Mouse (Mus musculus): ENCODE results near the gene Cnot6. TPM values are rescaled to one million over a fixed set of nuclear protein-coding genes. Genes with fewer than 3 reads are reported as not detected.

Gene Cnot6
- polyA plus RNA-seq (2015; fragmentation: Nextera tagmentation; extraction: Ambion mirVana): 22.6 and 30.7 TPM in 2 replicates

DNA sequence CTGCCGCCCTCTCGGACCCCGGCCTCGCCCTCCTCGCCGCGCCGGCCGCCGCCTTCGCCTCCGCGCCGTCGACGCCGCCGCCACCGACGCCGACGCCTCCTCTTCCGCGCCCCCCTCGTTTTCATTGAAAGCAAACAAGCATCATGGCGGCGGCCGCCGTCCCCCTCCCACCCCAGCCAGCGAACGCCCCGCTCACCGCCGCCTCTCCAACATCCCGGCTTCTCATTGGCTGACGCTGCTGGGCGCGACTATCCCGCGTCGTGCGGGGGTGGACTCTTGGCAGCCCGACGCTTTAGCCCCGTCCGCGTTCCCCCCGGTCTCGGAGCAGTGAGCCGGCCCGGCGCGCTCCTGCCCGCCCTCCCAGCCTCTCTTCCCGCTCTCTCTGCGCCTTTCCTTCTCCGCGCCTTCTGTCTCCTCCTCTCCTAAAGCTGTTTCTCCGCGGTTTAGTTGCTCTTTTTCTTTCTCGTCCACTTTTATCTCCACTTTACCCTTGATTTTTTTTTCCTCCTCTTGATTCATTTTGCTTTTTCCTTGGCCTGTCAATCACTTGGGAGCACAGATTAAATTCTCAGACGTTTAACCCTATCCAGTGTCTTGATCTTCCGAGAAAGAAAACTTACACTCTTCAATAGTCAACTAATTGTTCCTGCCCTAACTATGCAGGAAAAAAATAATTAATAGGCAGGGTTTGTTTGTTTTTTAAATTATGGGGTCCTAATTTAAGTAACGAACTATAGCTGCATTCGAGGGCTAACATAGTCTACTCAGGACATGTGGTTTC is at the start of gene Cnot6:
TSS of gene Cnot6 (minus strand) at position 169 of the 781 bp plus-strand sequence.

DNA sequence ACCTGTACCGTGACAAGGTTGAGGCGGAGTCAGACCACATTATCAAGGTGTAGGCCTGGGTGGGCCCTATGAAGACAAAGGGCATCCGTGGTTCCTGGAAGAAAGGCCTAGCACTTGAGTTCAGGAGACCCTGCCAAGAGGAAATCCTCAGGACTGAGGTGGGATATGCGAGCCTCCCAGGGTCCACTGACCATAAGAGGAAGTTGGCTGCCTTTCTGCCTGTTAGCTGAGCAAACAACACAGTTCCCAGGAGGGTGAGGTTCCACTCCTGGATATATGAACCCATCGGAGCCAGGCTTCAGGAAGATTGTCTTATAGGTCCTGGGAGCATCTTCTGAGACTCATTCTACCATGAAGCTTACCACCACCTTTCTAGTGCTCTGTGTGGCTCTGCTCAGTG is 49.2 kb downstream of the Cnot6 start, which contains the start of gene Scgb3a1:
TSS of gene Scgb3a1 (plus strand) at position 301 of the 400 bp plus-strand sequence.

Other genes with a start within 250 kb of the Cnot6 start
- gene Olfr1386, start 247.7 kb downstream of the Cnot6 start, polyA plus RNA-seq (2015; fragmentation: Nextera tagmentation; extraction: Ambion mirVana): not detected in 2 replicates
- not detected in 2 replicates for gene Olfr1385, start 223.7 kb downstream of the Cnot6 start, polyA plus RNA-seq (2015; fragmentation: Nextera tagmentation; extraction: Ambion mirVana)
- not detected in 2 replicates for gene Olfr1384, start 206.0 kb downstream of the Cnot6 start, polyA plus RNA-seq (2015; fragmentation: Nextera tagmentation; extraction: Ambion mirVana)
- gene Olfr1383, start 193.1 kb downstream of the Cnot6 start, polyA plus RNA-seq (2015; fragmentation: Nextera tagmentation; extraction: Ambion mirVana): not detected in 2 replicates
- gene Olfr1382, start 184.5 kb downstream of the Cnot6 start, polyA plus RNA-seq (2015; fragmentation: Nextera tagmentation; extraction: Ambion mirVana): not detected in 2 replicates
- not detected in 2 replicates for gene Olfr1381, start 169.3 kb downstream of the Cnot6 start, polyA plus RNA-seq (2015; fragmentation: Nextera tagmentation; extraction: Ambion mirVana)
- gene Olfr1380, start 155.8 kb downstream of the Cnot6 start, polyA plus RNA-seq (2015; fragmentation: Nextera tagmentation; extraction: Ambion mirVana): not detected in 2 replicates
- 3.2 and 6.6 TPM in 2 replicates for gene Flt4, start 103.5 kb downstream of the Cnot6 start, polyA plus RNA-seq (2015; fragmentation: Nextera tagmentation; extraction: Ambion mirVana)
- 0.47 and 0.92 TPM in 2 replicates for gene Scgb3a1, start 49.1 kb downstream of the Cnot6 start, polyA plus RNA-seq (2015; fragmentation: Nextera tagmentation; extraction: Ambion mirVana)
- gene Gfpt2, start 81.5 kb upstream of the Cnot6 start, polyA plus RNA-seq (2015; fragmentation: Nextera tagmentation; extraction: Ambion mirVana): 13.6 and 17.0 TPM in 2 replicates
- gene Mapk9, start 134.0 kb upstream of the Cnot6 start, polyA plus RNA-seq (2015; fragmentation: Nextera tagmentation; extraction: Ambion mirVana): 30.4 and 41.5 TPM in 2 replicates
- 2.8 and 3.5 TPM in 2 replicates for gene Rasgef1c, start 189.1 kb upstream of the Cnot6 start, polyA plus RNA-seq (2015; fragmentation: Nextera tagmentation; extraction: Ambion mirVana)

Measured in adrenal gland, postnatal 0 days (tissue).